In the genomic region with DNA sequence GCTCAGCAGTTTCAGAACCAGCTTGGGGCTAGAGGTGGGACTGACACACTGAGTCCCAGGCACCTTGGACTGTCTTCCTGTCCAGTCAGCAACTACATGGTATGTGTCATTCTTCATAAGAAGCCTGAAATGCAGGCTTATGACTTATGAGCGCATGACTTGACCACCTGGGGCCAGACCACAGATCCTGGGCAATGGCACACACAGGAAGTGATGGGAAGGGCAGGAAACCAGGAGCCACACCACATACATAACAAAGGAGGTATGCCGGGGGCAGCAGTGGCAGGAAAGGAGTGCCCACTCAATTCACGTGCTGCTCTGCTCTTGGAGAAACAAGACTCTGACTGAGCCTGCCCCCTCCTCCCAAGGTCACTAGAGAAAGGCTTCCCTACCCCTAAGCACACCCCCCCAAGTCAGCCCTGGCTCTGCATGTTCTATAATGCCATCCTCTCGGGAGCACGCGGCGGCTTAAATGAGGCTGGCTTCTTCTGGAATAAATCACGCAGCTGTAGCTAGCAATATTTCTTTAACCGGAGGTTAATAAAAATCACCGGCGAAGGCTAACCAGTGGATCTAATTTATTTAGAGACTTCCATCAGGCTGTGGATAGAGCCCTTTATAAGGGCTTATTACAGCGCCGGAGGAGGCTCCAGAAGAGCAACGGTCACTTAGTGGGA, we compare ENCODE assay signal across 15 mouse cellular contexts.
DNase-seq lines count a peak whose midpoint lies in the region; ATAC-seq lines count a peak whose summit lies in the region.
"Had no signal": no experiment of that assay in that cellular context is flagged by ENCODE, and none has a peak within 500 bp of the region (broad histone marks: within the 10 kb centered on the region; RNA-seq: fewer than 3 reads in every experiment).

No protein-coding gene starts in this region.

- H3K27me3 ChIP-seq in embryonic facial prominence, embryonic 10.5 days (replicated peaks; ENCODE audit: low read depth, poor library complexity, severe bottlenecking): no peaks in the 10 kb centered on the region
- H3K27me3 ChIP-seq in midbrain, embryonic 11.5 days (ENCODE audit: control insufficient read depth, insufficient read depth, low read length): no peaks in the 10 kb centered on the region
- H3K27me3 ChIP-seq: kidney, embryonic 15.5 days; liver, embryonic 12.5 days had no signal

- 79% methylated on average over 14 of the region's 14 CpGs for WGBS in embryonic facial prominence, embryonic 10.5 days
- WGBS in midbrain, embryonic 11.5 days: 85% methylated on average over 14 of the region's 14 CpGs

- DNase-seq in 3134 (ENCODE audit: extremely low read depth, insufficient read length, low spot score): peak; percentile 80
- peak; percentile 89 for DNase-seq in 3T3-L1 (ENCODE audit: low read depth, low spot score)
- no peak for DNase-seq in embryonic facial prominence, embryonic 10.5 days (ENCODE audit: low spot score)
- DNase-seq in midbrain, embryonic 11.5 days (ENCODE audit: low spot score, missing footprints): peak; percentile 79
- DNase-seq in cerebellum, adult 11-12 months: no peak
- DNase-seq in adrenal gland, postnatal 10 days: no peak
- no peak for DNase-seq in spleen, postnatal 36 days (ENCODE audit: low spot score in 2 of 2)
- DNase-seq: cerebellum, postnatal 14 days; gastrocnemius, postnatal 14 days; lung, postnatal 36 days; right cerebral cortex, adult 18-20 months; thymus, postnatal 25 days had no signal

- H3K4me3 ChIP-seq in embryonic facial prominence, embryonic 10.5 days: no peak overlapping the region
- H3K4me3 ChIP-seq in midbrain, embryonic 11.5 days (ENCODE audit: low read depth, low read length): no peak overlapping the region
- H3K4me3 ChIP-seq: kidney, embryonic 15.5 days; liver, embryonic 12.5 days; myocyte had no signal

- ATAC-seq in midbrain, embryonic 11.5 days (ENCODE audit: low FRiP score): no peak
- ATAC-seq: liver, embryonic 12.5 days had no signal

- H3K4me1 ChIP-seq in embryonic facial prominence, embryonic 10.5 days: peaks cover 22% of the 10 kb centered on the region
- peaks cover 15% of the 10 kb centered on the region for H3K4me1 ChIP-seq in midbrain, embryonic 11.5 days (ENCODE audit: control insufficient read depth, insufficient read depth, low read length)

- H3K9me3 ChIP-seq in embryonic facial prominence, embryonic 10.5 days: no peaks in the 10 kb centered on the region
- H3K9me3 ChIP-seq in midbrain, embryonic 11.5 days (ENCODE audit: control insufficient read depth, low read length): no peaks in the 10 kb centered on the region
- H3K9me3 ChIP-seq: kidney, embryonic 15.5 days; liver, embryonic 12.5 days had no signal

- H3K9ac ChIP-seq in midbrain, embryonic 11.5 days (ENCODE audit: low read length): no peak overlapping the region
- H3K9ac ChIP-seq: kidney, embryonic 15.5 days; liver, embryonic 12.5 days had no signal

- H3K36me3 ChIP-seq in embryonic facial prominence, embryonic 10.5 days (replicated peaks): 0 out of 2 replicates have a peak, but pooled peaks cover 3% of the 10 kb centered on the region
- H3K36me3 ChIP-seq in midbrain, embryonic 11.5 days (ENCODE audit: control insufficient read depth, insufficient read depth, low read length): no peaks in the 10 kb centered on the region
- H3K36me3 ChIP-seq: kidney, embryonic 15.5 days; liver, embryonic 12.5 days had no signal

- H3K27ac ChIP-seq in embryonic facial prominence, embryonic 10.5 days (replicated peaks): peak overlapping the region; percentile 24
- H3K27ac ChIP-seq in midbrain, embryonic 11.5 days (ENCODE audit: low read depth, low read length): no peak overlapping the region; the same call in 1 of the 2 replicates
- H3K27ac ChIP-seq: kidney, embryonic 15.5 days; liver, embryonic 12.5 days had no signal

- no peak overlapping the region for H3K4me2 ChIP-seq in midbrain, embryonic 11.5 days
- H3K4me2 ChIP-seq: kidney, embryonic 15.5 days; liver, embryonic 12.5 days had no signal

Comparison
In these comparisons a context has a peak if more than half of its experiments do, and no peak if none do; other contexts are left out.
1. DNase-seq: peak in 3134 (single experiment), 3T3-L1 (single experiment) and midbrain, embryonic 11.5 days (single experiment); none in embryonic facial prominence, embryonic 10.5 days (single experiment), cerebellum, adult 11-12 months (single experiment), adrenal gland, postnatal 10 days (single experiment) and spleen, postnatal 36 days (0 of 2).